ENCODE assay signal across 8 mouse cellular contexts in genomic region chr10:128338415-128338814, GRCm38 (mm10). TPM values are rescaled to one million over a fixed set of nuclear protein-coding genes. Genes with fewer than 3 reads are reported as not detected.
DNase-seq lines count a peak whose midpoint lies in the region; ATAC-seq and TF ChIP-seq lines count a peak whose summit lies in the region.

No protein-coding gene starts in this region.

- H3K27ac ChIP-seq in cerebellum, adult 2 months (ENCODE audit: insufficient read depth, low read length) = peak overlapping the region; percentile 82
- peak overlapping the region; percentile 78 for H3K27ac ChIP-seq in liver, embryonic 11.5 days (ENCODE audit: low read depth, low read length)
- peak overlapping the region; percentile 98 for H3K27ac ChIP-seq in stomach, embryonic 15.5 days

- peaks cover 3% of the 10 kb centered on the region; the same call in 1 of the 2 replicates for H3K4me1 ChIP-seq in cerebellum, adult 2 months (ENCODE audit: control insufficient read depth, insufficient read depth, low read length)
- H3K4me1 ChIP-seq in erythroblast, embryonic 14.5 days (ENCODE audit: control insufficient read depth) = peaks cover 85% of the 10 kb centered on the region
- peaks cover 54% of the 10 kb centered on the region for H3K4me1 ChIP-seq in liver, embryonic 11.5 days (replicated peaks; ENCODE audit: control insufficient read depth, insufficient read depth, low read length)
- H3K4me1 ChIP-seq in stomach, embryonic 15.5 days = peaks cover 22% of the 10 kb centered on the region

- DNase-seq in cerebellum, adult 2 months = no peak
- no peak for DNase-seq in cerebellum, adult 11-12 months
- DNase-seq in A20 (ENCODE audit: low read depth, low spot score) = peak; percentile 71
- no peak for DNase-seq in liver, embryonic 11.5 days (ENCODE audit: low spot score)
- DNase-seq in urinary bladder, postnatal 25 days (ENCODE audit: low spot score) = no peak
- no peak for DNase-seq in layer of hippocampus, postnatal 14 days (ENCODE audit: low spot score in 2 of 2)

- H3K9me3 ChIP-seq in erythroblast, embryonic 14.5 days (ENCODE audit: control insufficient read depth, low read length) = no peaks in the 10 kb centered on the region
- no peaks in the 10 kb centered on the region for H3K9me3 ChIP-seq in liver, embryonic 11.5 days (ENCODE audit: control insufficient read depth, low read length)
- H3K9me3 ChIP-seq in stomach, embryonic 15.5 days = no peaks in the 10 kb centered on the region

- H3K27me3 ChIP-seq in cerebellum, adult 2 months (ENCODE audit: control insufficient read depth, insufficient read depth, low read length) = no peaks in the 10 kb centered on the region
- no peaks in the 10 kb centered on the region for H3K27me3 ChIP-seq in erythroblast, embryonic 14.5 days (ENCODE audit: control insufficient read depth)
- no peaks in the 10 kb centered on the region for H3K27me3 ChIP-seq in liver, embryonic 11.5 days (replicated peaks; ENCODE audit: control insufficient read depth, insufficient read depth, low read length)
- no peaks in the 10 kb centered on the region for H3K27me3 ChIP-seq in stomach, embryonic 15.5 days (replicated peaks)

- peak overlapping the region; percentile 73 for H3K9ac ChIP-seq in liver, embryonic 11.5 days (ENCODE audit: low read depth, low read length)
- H3K9ac ChIP-seq in stomach, embryonic 15.5 days = peak overlapping the region; percentile 66

- no peak for TF ChIP-seq POLR2A in cerebellum, adult 2 months (IDR thresholded peaks at IDR 0.05; ENCODE audit: borderline replicate concordance, insufficient read depth, low read length)

- peak overlapping the region; percentile 82 for H3K4me2 ChIP-seq in liver, embryonic 11.5 days
- peak overlapping the region; percentile 75 for H3K4me2 ChIP-seq in stomach, embryonic 15.5 days

- H3K4me3 ChIP-seq in cerebellum, adult 2 months (replicated peaks; ENCODE audit: insufficient read depth, low read depth, low read length) = peak overlapping the region; percentile 83
- peak overlapping the region; percentile 95 for H3K4me3 ChIP-seq in erythroblast, embryonic 14.5 days (replicated peaks)
- H3K4me3 ChIP-seq in liver, embryonic 11.5 days (ENCODE audit: low read depth, low read length) = peak overlapping the region; percentile 75
- H3K4me3 ChIP-seq in stomach, embryonic 15.5 days (replicated peaks) = peak overlapping the region; percentile 64

- H3K36me3 ChIP-seq in erythroblast, embryonic 14.5 days (ENCODE audit: control insufficient read depth) = peaks cover 44% of the 10 kb centered on the region
- H3K36me3 ChIP-seq in liver, embryonic 11.5 days (ENCODE audit: control insufficient read depth, insufficient read depth, low read length) = 0 out of 2 replicates have a peak, but pooled peaks cover 3% of the 10 kb centered on the region
- no peaks in the 10 kb centered on the region; the same call in 1 of the 2 replicates for H3K36me3 ChIP-seq in stomach, embryonic 15.5 days

- ATAC-seq in liver, embryonic 11.5 days (replicated peaks; ENCODE audit: low FRiP score) = 0 out of 2 replicates have a peak, but pooled peaks have one; percentile 9
- ATAC-seq in stomach, embryonic 15.5 days (ENCODE audit: insufficient read depth, low FRiP score, low read depth) = no peak

- TF ChIP-seq CTCF in cerebellum, adult 2 months (IDR thresholded peaks at IDR 0.05; ENCODE audit: borderline replicate concordance, insufficient read depth, low read depth, low read length) = no peak

- WGBS in cerebellum, adult 2 months = 8% methylated on average over 5 of the region's 5 CpGs
- 12% methylated on average over 5 of the region's 5 CpGs for WGBS in liver, embryonic 11.5 days
- WGBS in stomach, embryonic 15.5 days = 14% methylated on average over 5 of the region's 5 CpGs

RNA-seq across cellular contexts. Expression of gene Cs, which starts 0.9 kb away (rescaled TPM):
- 251 and 252 TPM in 2 replicates for polyA plus RNA-seq in cerebellum, adult 2 months (2012; rRNA removed)
- 2.2 and 3.1 TPM in 2 replicates for polyA plus RNA-seq in erythroblast, embryonic 14.5 days (2012)
- 255 and 280 TPM in 2 replicates for polyA plus RNA-seq in liver, embryonic 11.5 days (2014; fragmentation: Nextera tagmentation; extraction: Ambion mirVana)
- polyA plus RNA-seq in stomach, embryonic 15.5 days (2015; fragmentation: Nextera tagmentation; extraction: Ambion mirVana) = 192 and 212 TPM in 2 replicates
- 100 to 1,000 TPM; 260 to 274 TPM for total RNA-seq in layer of hippocampus, postnatal 14 days (2021)

RNA-seq across cellular contexts. Expression of gene Cnpy2, which starts 16.2 kb away (rescaled TPM):
- polyA plus RNA-seq in cerebellum, adult 2 months (2012; rRNA removed) = 65.3 and 65.4 TPM in 2 replicates
- polyA plus RNA-seq in erythroblast, embryonic 14.5 days (2012) = 2.3 and 3.2 TPM in 2 replicates
- polyA plus RNA-seq in liver, embryonic 11.5 days (2014; fragmentation: Nextera tagmentation; extraction: Ambion mirVana) = 195 and 221 TPM in 2 replicates
- polyA plus RNA-seq in stomach, embryonic 15.5 days (2015; fragmentation: Nextera tagmentation; extraction: Ambion mirVana) = 331 and 344 TPM in 2 replicates
- total RNA-seq in layer of hippocampus, postnatal 14 days (2021) = 10 to 100 TPM; 76.5 to 80.3 TPM

RNA-seq across cellular contexts. Expression of gene Coq10a, which starts 30.4 kb away (rescaled TPM):
- 115 and 117 TPM in 2 replicates for polyA plus RNA-seq in cerebellum, adult 2 months (2012; rRNA removed)
- polyA plus RNA-seq in erythroblast, embryonic 14.5 days (2012) = 0.49 and 0.53 TPM in 2 replicates
- 8.4 and 10.5 TPM in 2 replicates for polyA plus RNA-seq in liver, embryonic 11.5 days (2014; fragmentation: Nextera tagmentation; extraction: Ambion mirVana)
- polyA plus RNA-seq in stomach, embryonic 15.5 days (2015; fragmentation: Nextera tagmentation; extraction: Ambion mirVana) = 14.0 and 14.5 TPM in 2 replicates
- 10 to 100 TPM; 60.0 to 62.1 TPM for total RNA-seq in layer of hippocampus, postnatal 14 days (2021)

RNA-seq across cellular contexts. Expression of gene Pan2, which starts 35.3 kb away (rescaled TPM):
- 42.6 and 48.5 TPM in 2 replicates for polyA plus RNA-seq in cerebellum, adult 2 months (2012; rRNA removed)
- polyA plus RNA-seq in erythroblast, embryonic 14.5 days (2012) = 0.31 and 0.44 TPM in 2 replicates
- polyA plus RNA-seq in liver, embryonic 11.5 days (2014; fragmentation: Nextera tagmentation; extraction: Ambion mirVana) = 27.8 and 29.9 TPM in 2 replicates
- polyA plus RNA-seq in stomach, embryonic 15.5 days (2015; fragmentation: Nextera tagmentation; extraction: Ambion mirVana) = 27.1 and 31.2 TPM in 2 replicates
- total RNA-seq in layer of hippocampus, postnatal 14 days (2021) = 10 to 100 TPM; 15.1 to 15.4 TPM

RNA-seq across cellular contexts. Expression of gene Ankrd52, which starts 38.5 kb away (rescaled TPM):
- polyA plus RNA-seq in cerebellum, adult 2 months (2012; rRNA removed) = 40.6 and 41.6 TPM in 2 replicates
- polyA plus RNA-seq in erythroblast, embryonic 14.5 days (2012) = 1.4 and 1.9 TPM in 2 replicates
- 12.2 and 13.4 TPM in 2 replicates for polyA plus RNA-seq in liver, embryonic 11.5 days (2014; fragmentation: Nextera tagmentation; extraction: Ambion mirVana)
- 12.8 and 15.8 TPM in 2 replicates for polyA plus RNA-seq in stomach, embryonic 15.5 days (2015; fragmentation: Nextera tagmentation; extraction: Ambion mirVana)
- 10 to 100 TPM; 83.6 to 86.7 TPM for total RNA-seq in layer of hippocampus, postnatal 14 days (2021)

Comparison
In these comparisons a context has a peak if more than half of its experiments do, and no peak if none do; other contexts are left out.
1. RNA of gene Cs, which starts 0.9 kb away (polyA plus RNA-seq): 255 to 280 TPM in liver, embryonic 11.5 days, 251 to 252 TPM in cerebellum, adult 2 months and 192 to 212 TPM in stomach, embryonic 15.5 days; 2.2 to 3.1 TPM in erythroblast, embryonic 14.5 days; every median in the first group is over 10 times any median in the second.
2. RNA of gene Cnpy2, which starts 16.2 kb away (polyA plus RNA-seq): 331 to 344 TPM in stomach, embryonic 15.5 days, 195 to 221 TPM in liver, embryonic 11.5 days and 65.3 to 65.4 TPM in cerebellum, adult 2 months; 2.3 to 3.2 TPM in erythroblast, embryonic 14.5 days; every median in the first group is over 10 times any median in the second.
3. Peak in every context shown above with its lines, with median percentiles within 50 percentile points of each other: H3K27ac ChIP-seq and H3K4me3 ChIP-seq.